Mouse (Mus musculus): ENCODE measurements around the gene Kctd19.

The Kctd19 gene

DNA sequence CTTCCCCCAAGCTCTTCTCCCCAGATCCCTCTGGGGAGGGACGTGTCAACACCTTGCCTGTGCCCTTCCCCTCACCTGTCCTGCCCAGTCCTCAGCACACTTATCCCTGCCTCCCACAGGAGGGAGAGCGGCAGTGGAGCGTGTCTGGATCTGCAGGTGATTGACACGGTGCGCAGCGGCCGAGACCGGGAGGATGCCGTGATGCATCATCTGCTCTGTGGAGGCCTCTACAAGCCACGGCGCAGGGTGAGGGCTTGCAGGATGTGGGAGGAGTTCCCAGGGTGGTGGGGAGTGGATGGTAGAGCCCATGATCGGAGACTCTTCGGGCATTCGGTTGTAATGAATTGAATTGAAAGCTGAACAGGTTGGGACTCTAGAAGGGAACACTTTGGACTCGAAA is 54.1 kb downstream of the Kctd19 start:
- no peak for DNase-seq (ENCODE audit: low read depth)

GRCm38 (mm10) chr8:105356681-105357080 is 56.6 kb downstream of the Kctd19 start:
- no peak for DNase-seq (ENCODE audit: low read depth)

DNA sequence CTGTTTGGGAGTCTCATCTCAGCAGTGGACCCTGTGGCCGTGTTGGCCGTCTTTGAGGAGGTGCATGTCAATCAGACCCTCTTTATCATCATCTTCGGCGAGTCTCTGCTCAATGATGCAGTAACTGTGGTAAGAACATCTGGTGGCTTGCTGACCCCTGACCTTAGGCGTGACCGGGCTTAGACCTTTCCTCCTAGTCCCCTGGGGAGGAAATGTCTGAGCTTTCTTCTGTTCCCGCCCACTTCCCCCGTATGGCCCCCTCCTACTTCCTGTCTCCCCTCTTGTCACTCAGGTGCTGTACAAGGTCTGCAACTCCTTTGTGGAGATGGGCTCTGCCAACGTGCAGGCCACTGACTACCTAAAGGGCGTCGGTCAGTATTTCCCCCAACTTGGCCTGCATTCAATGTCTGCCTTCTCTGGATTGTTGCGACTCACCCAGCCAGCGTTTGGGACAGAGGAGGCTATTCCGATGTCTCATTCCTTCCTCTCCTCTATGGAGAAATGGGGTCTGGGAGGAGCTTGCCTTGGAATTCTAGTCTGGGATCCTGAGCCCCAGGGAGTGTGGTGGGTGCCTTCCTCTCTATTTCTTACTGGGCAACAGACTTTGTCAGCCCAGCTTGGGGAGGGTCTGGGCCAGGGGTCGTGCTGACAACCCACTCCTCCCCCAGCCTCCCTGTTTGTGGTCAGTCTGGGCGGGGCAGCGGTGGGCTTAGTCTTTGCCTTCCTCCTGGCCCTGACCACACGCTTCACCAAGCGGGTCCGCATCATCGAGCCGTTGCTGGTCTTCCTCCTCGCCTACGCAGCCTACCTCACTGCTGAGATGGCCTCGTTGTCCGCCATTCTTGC is 57.9 kb downstream of the Kctd19 start:
- DNase-seq (ENCODE audit: low read depth) = no peak

DNA sequence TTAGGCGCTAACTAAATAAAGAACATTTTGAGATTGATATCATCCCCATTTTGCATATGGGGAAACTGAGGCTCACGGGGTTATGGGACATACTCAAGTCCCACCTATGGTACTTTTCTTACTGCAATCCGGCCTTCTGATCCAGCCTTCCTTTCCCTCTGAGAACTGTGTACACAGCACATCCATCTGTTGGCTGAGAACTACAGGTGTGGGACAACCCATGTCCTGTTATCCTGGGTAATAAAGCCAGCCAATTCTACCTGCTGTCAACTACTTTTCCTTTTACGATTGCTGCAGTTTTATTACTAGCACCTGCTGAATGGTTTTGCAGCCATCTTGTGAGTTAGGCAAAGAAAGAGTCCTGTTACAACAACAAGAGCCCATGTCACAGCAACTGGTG is 58.8 kb downstream of the Kctd19 start:
- no peak for DNase-seq (ENCODE audit: low read depth)

DNA sequence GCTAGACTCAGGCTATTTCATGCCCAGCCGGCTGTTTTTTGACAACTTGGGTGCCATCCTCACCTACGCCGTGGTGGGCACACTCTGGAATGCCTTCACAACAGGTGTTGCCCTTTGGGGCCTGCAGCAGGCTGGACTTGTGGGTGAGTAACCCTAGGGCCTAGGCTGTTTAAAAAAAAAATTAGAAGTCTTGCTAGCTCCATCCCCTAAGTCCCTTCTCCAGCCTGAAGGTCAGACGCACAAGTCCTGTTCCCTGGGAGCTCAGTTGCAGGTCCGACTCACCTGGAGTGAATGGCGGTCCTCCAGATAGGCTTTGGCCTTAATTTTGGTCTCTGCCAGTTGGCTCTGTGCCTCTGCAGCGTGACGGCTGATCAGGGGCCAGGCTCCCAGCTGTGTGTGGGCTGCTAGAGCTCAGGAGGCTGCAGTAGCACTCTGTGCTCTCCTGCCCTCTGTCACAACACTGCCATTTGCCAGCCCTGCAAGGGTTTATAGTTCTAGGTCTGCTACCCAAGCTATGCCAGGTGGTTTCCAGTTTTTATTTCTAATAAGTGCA is 59.6 kb downstream of the Kctd19 start:
- DNase-seq (ENCODE audit: low read depth) = no peak

- DNase-seq (ENCODE audit: low read depth) = no peak
These were observed 63.1 kb downstream of the Kctd19 start for GRCm38 (mm10) chr8:105350186-105350585.

DNA sequence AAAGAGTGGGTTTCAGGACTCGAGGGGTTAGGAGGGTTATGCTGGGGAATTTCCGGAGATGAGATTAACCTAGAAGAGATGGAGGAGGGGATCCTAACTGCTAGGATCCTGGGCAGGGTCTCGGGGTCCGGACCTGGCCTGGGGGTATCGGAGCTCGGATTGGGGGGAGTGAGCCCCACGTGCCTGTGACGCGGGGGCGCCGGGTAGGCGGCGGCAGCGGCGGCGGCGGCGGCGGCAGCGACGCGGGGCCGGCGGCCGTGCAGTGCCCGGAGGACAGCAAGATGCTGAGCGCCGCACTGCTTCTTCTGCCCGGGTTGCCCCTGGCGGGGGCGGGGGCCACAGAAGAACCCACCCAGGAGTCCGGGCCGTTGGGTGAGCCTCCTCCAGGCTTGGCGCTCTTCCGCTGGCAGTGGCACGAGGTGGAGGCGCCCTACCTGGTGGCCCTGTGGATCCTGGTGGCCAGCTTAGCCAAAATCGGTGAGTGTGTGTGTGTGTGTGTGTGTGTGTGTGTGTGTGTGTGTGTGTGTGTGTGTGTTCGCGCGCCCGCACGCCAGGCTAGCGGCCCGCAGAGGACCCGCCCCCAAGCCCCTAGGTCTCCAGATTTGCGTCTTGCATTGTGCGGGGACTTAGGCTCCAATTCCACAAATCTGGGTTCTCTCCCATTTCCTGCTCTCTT is 64.1 kb downstream of the Kctd19 start:
- DNase-seq (ENCODE audit: low read depth) = peak; percentile 41

- DNase-seq (ENCODE audit: low read depth) = peak; percentile 48
These were observed 64.7 kb downstream of the Kctd19 start, which contains the start of gene Slc9a5 for GRCm38 (mm10) chr8:105348450-105349095. Gene Slc9a5, plus strand, starts transcription at chr8:105348843.

DNA sequence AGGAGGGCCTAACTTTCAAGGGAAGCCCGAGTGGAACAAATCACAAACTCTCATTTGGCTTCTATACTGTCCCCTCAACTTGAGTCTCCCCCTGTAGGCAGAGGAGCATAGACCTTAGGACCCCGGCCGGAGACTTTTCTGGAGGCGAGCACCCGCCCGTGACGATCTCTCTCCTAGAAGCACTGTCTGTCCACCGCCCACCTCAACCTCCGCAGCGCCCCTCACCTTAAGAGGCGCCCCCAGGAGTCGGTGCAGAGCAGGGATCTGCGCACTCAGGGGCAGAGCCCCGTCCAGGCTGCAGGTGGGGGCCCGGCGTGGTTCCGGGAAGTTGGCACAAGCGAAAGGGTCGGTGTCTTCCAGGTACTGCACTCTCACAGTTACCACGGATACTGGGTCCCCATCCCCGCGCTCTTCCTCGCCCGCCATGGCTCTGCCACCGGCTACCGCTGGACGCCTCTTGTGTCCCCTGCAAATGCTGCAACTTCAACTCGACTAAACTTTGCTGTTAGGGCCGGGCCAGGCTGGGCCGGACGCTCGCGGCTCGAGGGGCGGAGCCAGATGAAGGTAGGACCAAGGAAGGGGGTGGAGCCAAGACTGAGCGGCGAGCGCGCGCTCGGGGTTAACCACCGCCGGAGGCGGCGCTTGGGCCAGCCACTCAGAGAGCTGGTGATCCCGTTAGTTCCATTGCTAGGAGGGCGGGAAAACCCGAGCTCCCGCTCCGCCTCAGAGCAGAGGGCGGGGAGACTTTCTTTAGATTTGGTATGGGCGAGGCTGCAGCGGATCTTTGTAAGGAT is 65.7 kb downstream of the Kctd19 start, which contains the start of gene Fhod1:
Fhod1 (minus strand) TSS at position 526 of the 794 bp plus-strand sequence.
- peak; percentile 89 for DNase-seq (ENCODE audit: low read depth)

GRCm38 (mm10) chr8:105346611-105347427 is 66.5 kb downstream of the Kctd19 start:
- peak; percentile 16 for DNase-seq (ENCODE audit: low read depth)

DNA sequence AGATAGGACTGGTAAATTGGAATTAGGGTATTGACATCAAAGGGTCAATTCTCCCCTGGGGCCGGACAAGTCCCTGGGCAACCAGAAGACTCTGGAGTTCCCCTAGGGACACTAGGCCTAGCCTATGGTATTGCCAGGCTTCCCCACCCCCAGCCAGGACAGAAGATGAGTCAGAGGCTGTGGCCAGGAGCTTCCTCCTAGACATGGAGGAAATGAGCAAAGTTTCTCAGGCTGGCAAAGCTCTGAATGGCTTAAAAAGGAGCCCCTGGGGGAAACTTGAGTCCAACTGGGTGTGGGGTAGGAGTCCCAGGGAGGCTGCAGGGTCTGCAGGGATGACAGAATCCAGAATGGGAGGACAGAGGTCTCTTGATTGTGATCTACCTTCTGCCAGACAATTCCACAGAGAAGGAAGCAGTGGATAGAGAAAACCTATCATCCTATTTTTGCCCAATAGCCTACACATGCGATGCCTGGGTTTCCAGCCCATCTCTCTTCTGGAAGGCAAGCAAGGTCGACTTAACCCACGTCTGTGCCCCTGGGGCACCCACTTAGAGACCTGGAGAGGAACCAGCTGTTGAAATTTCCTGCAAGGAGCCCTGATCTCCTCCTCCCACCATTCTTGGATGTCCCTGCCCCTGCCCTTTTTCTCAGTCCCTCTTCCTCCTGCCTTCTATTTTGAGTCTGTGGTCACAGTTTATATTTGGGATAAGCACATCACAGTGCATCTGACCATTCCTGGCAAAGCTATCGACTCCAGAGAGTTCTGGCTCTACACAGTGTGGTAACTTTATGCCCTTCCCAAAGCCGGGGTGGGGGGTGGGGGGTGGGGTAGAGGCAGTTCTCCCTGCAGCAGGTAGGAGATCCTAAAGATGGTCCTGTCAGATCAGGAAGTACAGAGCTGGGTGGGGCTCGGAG is 68.0 kb downstream of the Kctd19 start:
- DNase-seq (ENCODE audit: low read depth) = no peak

DNA sequence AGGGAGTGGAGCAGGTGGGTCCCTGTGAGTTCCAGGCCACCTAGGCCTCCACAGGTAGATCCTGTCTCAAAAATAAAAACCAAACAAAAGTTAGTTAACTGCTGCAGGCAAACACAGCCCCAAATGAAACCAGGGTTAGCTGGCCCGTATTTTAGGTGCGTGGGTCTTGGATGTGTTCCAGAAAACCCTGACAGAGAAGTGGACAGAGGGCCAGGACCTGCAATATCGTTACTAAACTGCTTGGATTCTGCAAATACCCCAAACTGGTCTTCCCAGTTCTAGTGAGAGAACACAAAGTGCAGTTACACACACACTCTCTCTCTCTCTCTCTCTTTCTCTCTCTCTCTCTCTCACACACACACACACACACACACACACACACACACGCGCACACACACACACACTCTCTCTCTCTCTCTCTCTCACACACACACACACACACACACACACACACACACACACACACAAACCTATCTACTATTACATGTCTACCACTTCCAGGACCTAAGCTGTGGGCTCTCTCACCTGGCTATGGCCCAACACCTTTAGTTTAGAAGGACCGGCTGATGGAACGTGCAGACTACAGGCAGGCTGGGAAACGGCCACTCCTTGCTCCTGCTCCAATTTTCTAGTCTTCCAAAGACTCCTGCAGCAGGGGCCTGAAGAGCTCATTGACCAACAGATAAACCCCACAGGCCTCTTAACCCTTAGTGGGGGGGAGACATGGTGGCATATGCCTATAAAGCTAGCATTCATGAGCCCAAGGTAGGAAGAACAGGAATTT is 69.3 kb downstream of the Kctd19 start:
- no peak for DNase-seq (ENCODE audit: low read depth)

GRCm38 (mm10) chr8:105342768-105343167 is 70.5 kb downstream of the Kctd19 start:
- DNase-seq (ENCODE audit: low read depth) = no peak

GRCm38 (mm10) chr8:105341399-105341798 is 71.9 kb downstream of the Kctd19 start:
- no peak for DNase-seq (ENCODE audit: low read depth)

DNA sequence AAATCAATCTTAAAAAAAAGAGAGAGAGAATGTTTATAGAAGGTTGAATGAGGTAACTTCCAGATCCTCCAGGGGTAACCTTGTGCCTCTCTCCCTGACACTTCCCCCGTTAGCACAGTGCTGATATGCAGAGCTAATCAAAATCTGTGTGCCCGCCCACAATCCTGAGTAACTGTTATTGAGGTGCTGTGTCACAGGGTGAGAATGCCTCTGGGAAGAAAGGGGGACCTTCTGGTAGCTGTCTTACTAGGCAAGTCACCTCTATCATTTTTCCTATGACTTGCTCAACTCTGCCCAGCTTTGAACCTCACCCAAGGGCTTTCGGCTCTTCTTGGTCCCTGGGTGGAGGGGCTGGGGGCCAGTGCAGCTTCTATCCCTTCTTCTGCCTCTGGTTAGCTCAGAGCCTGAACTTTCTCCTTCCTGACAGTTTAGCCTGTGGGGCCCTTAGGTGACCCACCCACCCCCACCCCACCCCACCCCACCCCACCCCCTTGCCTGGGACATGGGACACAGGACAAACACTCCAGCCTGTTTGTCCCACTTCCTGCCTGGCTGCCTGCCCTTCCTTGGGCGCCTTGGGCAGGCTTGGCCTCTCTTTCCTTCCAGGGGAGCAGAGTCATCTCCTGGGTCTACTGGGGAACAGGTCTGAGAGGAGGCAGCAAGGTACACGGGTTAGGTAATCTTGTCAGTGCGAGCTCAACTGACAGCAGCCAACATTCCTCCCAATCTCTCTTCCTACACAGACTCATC is 73.2 kb downstream of the Kctd19 start:
- no peak for DNase-seq (ENCODE audit: low read depth)

DNA sequence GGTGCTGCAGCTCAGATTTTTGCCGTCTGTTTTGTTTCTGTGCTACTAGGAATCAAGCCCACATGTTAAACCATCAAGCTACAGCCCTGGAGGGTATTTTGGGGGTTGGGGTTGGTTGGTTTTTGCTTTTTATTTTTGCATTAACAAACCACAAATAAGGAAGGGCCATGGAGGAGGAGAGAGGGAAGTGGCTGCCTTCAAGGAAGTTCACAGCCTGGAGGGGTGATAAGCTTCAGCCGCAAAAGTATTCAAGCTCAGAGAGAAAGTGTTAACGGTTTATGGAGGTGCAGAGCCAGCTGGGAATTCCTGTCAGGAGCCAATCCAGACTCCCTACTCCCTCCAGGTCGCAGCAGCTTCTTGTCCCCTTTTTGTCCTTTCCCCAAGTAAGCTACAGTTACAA is 74.3 kb downstream of the Kctd19 start:
- no peak for DNase-seq (ENCODE audit: low read depth)

DNA sequence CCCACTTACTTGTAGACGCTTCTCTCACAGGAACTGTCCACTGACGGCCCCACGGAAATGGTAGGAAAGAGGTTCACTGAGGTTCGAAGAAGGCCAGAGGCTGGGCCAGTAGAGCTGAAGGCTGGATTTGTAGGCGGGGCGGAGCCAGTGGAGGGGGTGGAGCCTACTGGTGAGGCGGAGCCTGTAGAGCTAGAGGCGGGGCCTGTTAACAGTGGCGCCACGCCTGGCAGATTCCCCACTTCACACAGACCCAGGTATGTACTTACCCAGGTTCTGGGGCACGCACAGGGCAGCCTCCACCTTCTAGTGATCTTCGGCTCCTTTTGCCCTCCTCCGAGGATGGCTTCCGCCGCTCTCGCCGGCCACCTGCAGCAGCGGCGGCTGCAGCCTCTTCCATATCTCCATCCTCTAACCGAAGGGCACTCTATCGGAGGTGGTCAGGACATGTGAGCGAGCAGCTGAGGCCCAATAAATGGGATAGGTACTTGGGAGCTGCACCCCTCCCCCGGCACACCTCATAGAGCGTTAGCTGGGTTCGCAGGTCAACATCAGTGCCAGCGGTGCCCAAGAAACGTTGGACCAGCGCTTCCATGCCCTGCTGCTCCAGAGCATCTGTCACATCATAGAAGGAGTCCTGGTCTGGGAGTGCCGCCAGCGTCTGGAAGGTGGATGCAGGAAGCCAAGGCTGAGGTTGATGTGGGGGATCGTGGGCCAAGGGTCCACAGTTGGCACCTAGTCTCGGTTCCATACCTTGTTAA is 76.8 kb downstream of the Kctd19 start:
- DNase-seq (ENCODE audit: low read depth) = no peak

All from naive thymus-derived CD4-positive, alpha-beta T cell, adult 2 months (primary cell).